Mouse (Mus musculus) liver (tissue): ENCODE data around the gene BC025920.

Source experiments
- DNase-seq: peaks from one replicate; pipeline ENCODE4 v3.0.0-alpha.2; 2020; ENCODE audit warnings: mixed read lengths

Gene BC025920

DNA sequence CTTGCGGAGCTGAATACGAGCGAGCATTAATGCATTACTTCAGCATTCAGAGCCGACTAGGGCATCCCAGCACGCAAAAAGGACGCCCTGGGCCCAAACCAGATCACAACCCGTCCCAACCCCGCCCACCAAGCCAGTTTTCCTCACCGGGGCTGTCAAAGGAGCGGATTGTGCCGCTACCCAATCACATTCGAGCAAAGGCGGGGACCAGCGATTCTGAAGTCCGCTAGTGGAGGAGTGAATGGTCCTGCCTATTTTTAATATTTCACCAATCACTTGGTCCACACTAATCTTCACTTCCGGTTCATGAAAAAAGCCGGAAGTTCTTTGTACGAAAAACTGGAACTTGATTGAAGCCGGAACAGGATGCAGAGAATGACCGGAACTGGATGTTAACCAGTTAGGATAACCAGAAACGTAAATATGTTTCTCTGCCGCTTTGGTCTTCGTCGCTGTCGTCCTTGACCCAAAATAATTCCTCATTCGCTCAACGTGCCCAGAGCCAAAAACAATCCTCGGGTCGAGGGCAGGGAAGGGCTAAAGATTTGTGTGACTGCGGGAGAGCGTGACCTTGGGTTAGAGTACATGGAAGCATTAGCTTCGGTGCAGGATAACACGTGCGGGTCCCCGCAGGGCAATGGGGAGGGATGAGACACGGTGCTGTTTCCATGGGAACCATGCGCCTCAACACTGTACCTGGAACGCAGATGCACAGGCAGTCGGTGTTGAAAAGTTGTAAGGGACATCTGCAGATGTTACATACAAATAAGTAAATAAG lies at the start of gene BC025920:
Gene BC025920 (plus strand): TSS at position 297 of the 778 bp plus-strand sequence.
- peak; percentile 97 for DNase-seq

- no peak for DNase-seq
Observed at GRCm38 (mm10) chr10:81556282-81556681, 49.8 kb upstream of the BC025920 start.

- no peak for DNase-seq
Observed at GRCm38 (mm10) chr10:81557491-81557890, 48.6 kb upstream of the BC025920 start.

- peak; percentile 79 for DNase-seq
Observed at GRCm38 (mm10) chr10:81559163-81559626, 46.9 kb upstream of the BC025920 start, which contains the start of gene Aes. Aes (plus strand) TSS chr10:81559488.

- peak; percentile 52 for DNase-seq
Observed at GRCm38 (mm10) chr10:81559627-81560539, 46.2 kb upstream of the BC025920 start.

DNA sequence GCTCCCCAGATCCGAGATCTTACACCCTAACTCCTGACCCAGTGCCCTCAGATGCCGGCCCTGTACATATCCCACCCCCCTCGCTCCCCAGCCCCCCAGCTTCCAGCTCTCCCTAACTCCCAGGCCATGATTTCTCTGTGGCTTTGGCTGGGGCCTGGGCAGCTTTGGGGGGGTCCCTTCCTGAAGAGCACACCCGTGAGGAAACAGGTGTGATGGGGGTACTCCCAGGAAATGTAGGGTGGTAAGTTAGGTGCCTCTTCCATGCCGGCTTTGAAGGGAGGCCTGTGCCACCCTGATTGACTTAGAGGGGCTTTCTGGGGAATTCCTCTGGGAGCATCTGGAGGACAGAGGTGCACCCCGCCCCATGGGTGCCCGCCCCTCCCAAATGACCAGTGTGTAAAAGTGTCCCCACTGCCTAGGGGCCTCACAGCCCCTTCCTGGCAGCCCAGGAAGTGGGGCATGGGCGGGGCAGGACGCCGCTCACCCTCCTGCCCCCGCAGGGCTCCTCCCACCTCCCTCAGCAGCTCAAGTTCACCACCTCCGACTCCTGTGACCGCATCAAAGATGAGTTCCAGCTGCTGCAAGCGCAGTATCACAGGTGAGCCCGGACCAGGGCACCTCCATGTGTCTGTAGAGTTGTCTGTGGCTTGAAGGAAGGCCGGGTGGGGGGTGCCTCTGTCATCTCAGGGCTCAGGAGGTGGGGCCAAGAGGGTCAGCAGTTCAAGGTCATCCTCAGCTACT lies 45.2 kb upstream of the BC025920 start:
- peak; percentile 64 for DNase-seq

GRCm38 (mm10) chr10:81562411-81562810 lies 43.7 kb upstream of the BC025920 start:
- DNase-seq: no peak

- DNase-seq: no peak
Observed at GRCm38 (mm10) chr10:81563481-81563880, 42.6 kb upstream of the BC025920 start.

DNA sequence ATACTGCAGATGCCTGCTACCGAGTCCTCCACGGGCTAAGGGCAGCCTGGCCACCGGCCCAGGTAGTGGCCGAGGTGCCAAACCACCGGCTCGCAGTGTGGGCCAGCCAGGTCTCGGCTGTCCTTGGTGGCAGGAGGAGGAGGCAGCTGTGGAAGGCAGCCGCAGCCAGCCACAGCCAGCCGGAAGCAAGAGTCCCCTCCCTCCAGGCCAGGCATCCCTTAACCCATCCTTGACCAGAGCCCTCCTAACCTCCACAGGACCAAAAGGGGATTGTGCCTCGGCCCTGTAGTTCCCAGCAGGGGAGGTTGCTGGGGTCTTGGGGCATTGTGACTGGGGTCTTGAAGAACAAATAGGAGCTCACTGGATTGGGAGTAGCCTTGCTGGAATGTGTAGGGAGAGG lies 41.9 kb upstream of the BC025920 start:
- no peak for DNase-seq

- DNase-seq: peak; percentile 77
Observed at GRCm38 (mm10) chr10:81564734-81565133, 41.3 kb upstream of the BC025920 start.

DNA sequence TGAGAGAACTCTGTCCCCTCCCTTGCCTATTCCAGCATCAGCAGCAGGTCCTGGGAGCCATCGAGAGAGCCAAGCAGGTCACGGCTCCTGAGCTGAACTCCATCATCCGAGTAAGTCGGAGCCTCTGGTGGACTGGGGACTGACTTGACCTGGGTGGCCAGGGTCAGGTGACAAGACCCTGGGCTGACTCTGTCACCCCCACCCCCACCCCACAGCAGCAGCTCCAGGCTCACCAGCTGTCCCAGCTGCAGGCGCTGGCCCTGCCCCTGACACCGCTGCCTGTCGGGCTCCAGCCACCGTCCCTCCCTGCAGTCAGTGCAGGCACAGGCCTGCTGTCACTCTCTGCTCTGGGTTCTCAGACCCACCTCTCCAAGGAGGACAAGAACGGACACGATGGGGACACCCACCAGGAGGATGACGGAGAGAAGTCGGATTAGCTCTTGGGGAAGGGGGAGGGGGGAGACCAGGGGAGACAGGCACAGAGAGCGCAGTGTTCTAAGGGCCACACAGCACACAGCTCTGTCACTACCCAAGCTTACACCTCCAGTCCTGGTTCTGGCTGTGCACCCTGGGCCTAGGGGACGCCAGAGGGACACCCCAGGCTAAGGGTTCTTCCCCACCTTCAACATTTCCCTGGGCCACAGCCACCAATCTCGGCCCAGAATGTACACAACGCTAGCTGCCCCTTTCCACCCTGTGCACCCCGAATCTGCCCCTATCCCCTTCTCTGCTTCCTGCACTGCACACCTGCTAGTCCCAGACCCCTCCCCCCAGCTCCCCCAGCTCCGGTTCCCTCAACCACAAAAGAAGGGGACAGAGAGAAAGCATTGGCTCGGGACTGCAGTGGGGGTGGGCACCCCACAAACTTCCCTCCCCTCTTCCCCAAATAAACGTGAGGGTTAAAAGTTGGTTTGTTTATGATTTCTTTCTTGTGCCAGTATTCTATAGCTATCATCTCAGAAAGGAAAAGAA lies 40.5 kb upstream of the BC025920 start:
- no peak for DNase-seq

GRCm38 (mm10) chr10:81568381-81569191 lies 37.5 kb upstream of the BC025920 start:
- peak; percentile 69 for DNase-seq

- no peak for DNase-seq
Observed at GRCm38 (mm10) chr10:81569507-81570237, 36.4 kb upstream of the BC025920 start.

GRCm38 (mm10) chr10:81570238-81570800 lies 35.8 kb upstream of the BC025920 start:
- no peak for DNase-seq

DNA sequence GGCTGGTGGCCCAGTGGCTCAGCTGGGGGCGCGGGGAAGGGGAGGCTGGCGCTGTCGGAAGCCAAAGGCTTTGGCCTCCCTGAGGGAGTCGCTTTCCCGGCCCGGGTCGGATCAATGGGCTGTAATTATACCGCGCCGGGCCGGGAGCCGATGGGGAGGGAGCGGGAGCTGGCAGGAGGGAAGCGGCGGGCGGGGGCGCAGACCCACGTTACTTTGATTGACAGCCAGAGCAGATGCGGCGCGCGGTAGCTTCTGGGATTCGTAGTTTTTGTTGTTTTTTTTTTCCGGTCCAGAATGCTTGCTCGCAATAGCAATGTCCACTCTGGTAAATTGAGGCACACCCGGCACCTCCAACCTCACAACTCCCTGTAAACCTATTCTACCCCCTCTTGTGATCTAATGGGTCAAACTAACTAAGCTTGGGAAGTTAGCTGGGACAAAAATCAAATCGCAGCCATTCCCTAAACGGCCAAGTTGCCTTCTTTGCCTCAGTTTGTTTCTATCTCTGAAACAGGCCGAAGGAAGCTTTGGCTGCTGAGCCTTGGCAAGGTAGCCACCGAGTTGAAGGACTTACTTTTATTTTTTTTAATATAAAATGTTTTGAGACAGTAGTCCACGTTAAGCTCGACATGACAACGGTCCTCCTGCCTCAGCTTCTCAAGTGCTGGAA lies 35.1 kb upstream of the BC025920 start:
- peak; percentile 93 for DNase-seq

- DNase-seq: peak; percentile 95
Observed at GRCm38 (mm10) chr10:81571501-81571876, 34.6 kb upstream of the BC025920 start.

GRCm38 (mm10) chr10:81572133-81572671 lies 33.9 kb upstream of the BC025920 start:
- no peak for DNase-seq

- peak; percentile 87 for DNase-seq
Observed at GRCm38 (mm10) chr10:81572975-81573374, 33.1 kb upstream of the BC025920 start.
